Mouse (Mus musculus): ENCODE results near the gene Olfr286. TPM values are rescaled to one million over a fixed set of nuclear protein-coding genes. Genes with fewer than 3 reads are reported as not detected.
A peak's percentile ranks its signal among the peaks of the same experiment; 100 is the strongest.

The Olfr286 gene
- not detected for total RNA-seq (2021)
- long read RNA-seq, experiment 1: 0 reads
- long read RNA-seq, experiment 2: 0 reads

- DNase-seq: no peak
Observed at GRCm38 (mm10) chr15:98234350-98234749, at the start of gene Olfr286. Olfr286 (minus strand) TSS chr15:98234450.

GRCm38 (mm10) chr15:98257776-98258175 lies 23.5 kb upstream of the Olfr286 start:
- no peak for DNase-seq

GRCm38 (mm10) chr15:98257193-98257592 lies 22.9 kb upstream of the Olfr286 start, which contains the start of gene H1fnt:
H1fnt (minus strand) TSS chr15:98257293.
- no peak for DNase-seq

DNA sequence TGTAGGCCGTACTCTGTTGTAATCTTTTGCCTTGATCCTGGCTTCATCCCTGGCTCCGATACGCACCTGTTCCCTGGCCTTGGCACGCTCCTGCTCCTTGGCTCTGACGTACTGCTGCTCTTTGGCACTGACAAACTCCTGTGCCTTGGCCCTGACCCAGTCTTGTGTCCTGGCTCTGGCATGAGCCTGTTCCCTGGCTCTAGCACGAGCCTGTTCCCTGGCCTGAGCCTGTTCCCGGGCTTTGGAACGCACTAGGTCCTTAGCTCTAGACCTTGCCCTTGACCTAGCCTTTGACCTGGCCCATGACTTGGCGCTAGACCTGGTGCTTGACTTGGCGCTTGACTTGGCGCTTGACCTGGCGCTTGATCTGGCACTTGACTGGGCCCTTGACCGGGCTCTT lies 22.0 kb upstream of the Olfr286 start:
- DNase-seq: peak; percentile 46

DNA sequence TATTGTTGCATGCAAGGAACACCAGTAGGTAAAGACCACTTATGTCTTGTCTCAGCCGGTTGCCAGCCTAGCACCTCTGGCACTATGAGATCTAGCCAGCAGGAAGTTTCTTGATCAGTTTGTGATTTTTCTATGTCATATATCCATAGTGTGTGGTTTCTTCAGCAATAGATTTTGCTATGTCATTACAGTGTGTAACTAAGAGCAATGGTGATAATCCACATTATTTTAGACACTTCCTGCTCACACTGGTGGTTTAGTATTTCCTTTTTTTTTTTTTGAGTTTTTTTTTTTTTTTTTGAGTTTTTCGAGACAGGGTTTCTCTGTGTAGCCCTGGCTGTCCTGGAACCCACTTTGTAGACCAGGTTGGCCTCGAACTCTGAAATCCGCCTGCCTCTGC lies 1.2 kb upstream of the Olfr286 start:
- no peak for DNase-seq

DNA sequence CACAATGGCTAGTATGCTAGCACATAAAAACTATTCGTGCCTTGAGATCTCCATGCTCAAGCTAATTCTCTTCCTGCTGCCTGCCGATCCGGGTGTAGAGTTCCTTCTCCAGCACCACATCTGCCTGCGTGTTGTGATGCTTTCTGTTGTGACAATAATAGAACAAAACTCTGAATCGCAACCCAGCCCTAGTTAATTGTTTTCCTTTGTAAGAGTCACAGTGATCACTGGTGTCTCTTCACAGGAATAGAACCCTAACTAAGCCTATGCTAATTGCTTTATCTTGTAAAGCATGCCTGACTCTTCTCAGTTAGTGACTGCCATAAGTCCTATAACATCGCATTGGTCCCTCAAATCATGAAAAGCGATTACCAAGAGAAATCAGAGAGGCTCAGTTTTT lies 8.2 kb downstream of the Olfr286 start:
- DNase-seq: no peak

GRCm38 (mm10) chr15:98225610-98226009 lies 8.6 kb downstream of the Olfr286 start:
- peak; percentile 9 for DNase-seq

GRCm38 (mm10) chr15:98222377-98222776 lies 11.9 kb downstream of the Olfr286 start:
- no peak for DNase-seq

DNA sequence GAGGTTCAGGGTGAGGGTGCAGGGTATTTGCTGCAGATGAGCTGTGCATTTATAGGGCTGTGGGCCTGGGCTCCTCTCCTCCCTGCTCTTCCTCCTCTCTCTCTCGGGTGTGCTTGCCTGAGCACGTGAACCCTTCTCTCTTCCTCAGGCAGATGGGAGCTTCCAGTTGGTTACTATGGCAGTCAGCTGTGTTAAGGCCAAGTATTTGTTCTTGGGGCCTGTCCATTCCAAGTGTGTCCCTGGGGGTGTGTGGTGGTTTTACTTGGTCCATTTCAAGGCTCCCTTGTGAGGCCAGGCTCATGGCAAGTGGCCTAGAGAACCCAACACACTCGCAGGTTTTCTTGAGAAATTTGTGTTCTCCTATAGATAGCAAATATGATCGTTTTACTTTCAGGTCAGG lies 13.4 kb downstream of the Olfr286 start, which contains the start of the genes Gm44579 and Olfr287:
TSS of gene Gm44579 (minus strand) at position 101 of the 400 bp plus-strand sequence.
TSS of gene Olfr287 (minus strand) at position 180 of the 400 bp plus-strand sequence.
- DNase-seq: peak; percentile 29

GRCm38 (mm10) chr15:98214130-98214529 lies 20.1 kb downstream of the Olfr286 start:
- DNase-seq: no peak

DNA sequence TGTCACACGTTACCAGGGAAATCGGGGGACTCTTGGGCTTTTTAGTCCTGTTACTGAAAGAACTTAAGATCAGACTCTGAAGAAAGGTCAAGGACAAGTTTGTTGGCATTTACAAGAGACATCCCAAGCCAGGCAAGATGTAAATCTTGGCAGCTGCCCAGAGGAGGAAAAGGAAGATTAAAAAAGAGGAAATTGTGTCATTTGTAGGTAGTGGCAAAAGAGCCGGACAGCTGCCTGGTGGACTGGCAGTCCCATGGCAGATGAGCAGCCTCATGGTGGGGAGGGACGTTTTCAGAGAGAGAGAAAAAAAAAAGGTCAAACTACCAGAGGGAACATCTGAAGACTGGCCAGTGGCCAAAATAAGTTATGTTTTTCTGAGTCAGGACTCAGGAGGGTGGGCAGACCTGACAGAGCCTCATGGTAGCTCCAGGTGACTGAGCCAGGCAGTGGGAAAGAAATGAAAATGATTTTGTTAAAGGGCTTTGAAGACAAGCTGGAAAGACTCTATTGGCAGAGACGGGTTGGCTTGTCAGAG lies 20.8 kb downstream of the Olfr286 start:
- peak; percentile 13 for DNase-seq

DNA sequence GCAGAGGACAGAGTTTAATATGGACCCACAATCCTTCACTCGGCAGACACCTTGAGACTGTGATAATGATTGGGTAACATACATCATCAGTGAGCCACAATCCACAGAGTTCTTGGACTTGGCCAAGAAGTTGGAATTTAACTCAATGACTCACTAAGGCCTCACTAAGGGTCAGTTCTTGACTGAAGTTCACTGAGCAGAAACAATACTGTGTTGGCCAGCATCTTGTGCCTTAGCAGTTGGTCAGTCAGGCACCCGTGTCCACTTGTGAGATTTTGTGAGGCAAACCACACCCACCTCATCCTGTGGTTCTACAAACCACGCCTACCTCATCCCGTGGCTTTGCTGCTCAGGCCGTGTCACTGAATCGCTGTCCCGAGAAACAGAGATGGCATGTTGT lies 24.6 kb downstream of the Olfr286 start:
- DNase-seq: no peak

GRCm38 (mm10) chr15:98195442-98195841 lies 38.8 kb downstream of the Olfr286 start, which contains the start of gene Olfr288:
Olfr288 (minus strand) TSS chr15:98195542.
- peak; percentile 16 for DNase-seq

GRCm38 (mm10) chr15:98184456-98184855 lies 49.8 kb downstream of the Olfr286 start:
- no peak for DNase-seq

GRCm38 (mm10) chr15:98181856-98182570 lies 52.2 kb downstream of the Olfr286 start:
- no peak for DNase-seq

GRCm38 (mm10) chr15:98181132-98181711 lies 53.0 kb downstream of the Olfr286 start:
- peak; percentile 93 for DNase-seq

- no peak for DNase-seq
Observed at GRCm38 (mm10) chr15:98180567-98181131, 53.6 kb downstream of the Olfr286 start.

- no peak for DNase-seq
Observed at GRCm38 (mm10) chr15:98177320-98177719, 56.9 kb downstream of the Olfr286 start.

Data from adrenal gland, postnatal 10 days (tissue).